Mouse (Mus musculus) forebrain, embryonic 10.5 days (tissue): Measurements from ENCODE around the gene 4931414P19Rik. TPM values are rescaled to one million over a fixed set of nuclear protein-coding genes. Genes with fewer than 3 reads are reported as not detected.

Source experiments
- DNase-seq: peaks from one replicate; pipeline ENCODE4 v3.0.0-alpha.2; 2017; ENCODE audit warnings: low spot score; ENCODE audit errors: extremely low spot score
- H3K27ac ChIP-seq: fragments of 300-500 bp; sonication (generic); 2 replicates; pipeline ENCODE4 v1.5.1; 2016; ENCODE audit warnings: mild to moderate bottlenecking
- H3K27me3 ChIP-seq: fragments of 300-500 bp; sonication (generic); 2 replicates; pipeline ENCODE4 v1.6.1; 2016; ENCODE audit warnings: mild to moderate bottlenecking; ENCODE audit not compliant: poor library complexity, severe bottlenecking
- H3K36me3 ChIP-seq: fragments of 300-500 bp; sonication (generic); replicated peaks from 2 replicates; pipeline ENCODE4 v1.6.1; 2016; ENCODE audit warnings: mild to moderate bottlenecking, moderate library complexity
- H3K4me1 ChIP-seq: fragments of 300-500 bp; sonication (generic); 2 replicates; pipeline ENCODE4 v1.6.1; 2016
- H3K4me3 ChIP-seq: fragments of 300-500 bp; sonication (generic); 2 replicates; pipeline ENCODE4 v1.5.1; 2016; ENCODE audit warnings: mild to moderate bottlenecking, moderate library complexity
- H3K9me3 ChIP-seq: fragments of 300-500 bp; sonication (generic); 2 replicates; pipeline ENCODE4 v1.6.1; 2016; ENCODE audit warnings: mild to moderate bottlenecking, moderate library complexity
- WGBS: fragments of 180-500 bp; shearing (Covaris S2); methylation state at CpG from one replicate; pipeline ENCODE4 v1.1.7; 2016; 5-methylcytosine and 5-hydroxymethylcytosine counted together
- polyA plus RNA-seq: library from polyadenylated mRNA; unstranded; fragments of >200 nt; fragmentation: Nextera tagmentation; extraction: Ambion mirVana; gene quantifications from 2 replicates; pipeline ENCODE4 v1.2.1, GENCODE M21; 2016

Gene 4931414P19Rik
- polyA plus RNA-seq, 1 experiment from 2014 or later: 11.0 TPM

DNA sequence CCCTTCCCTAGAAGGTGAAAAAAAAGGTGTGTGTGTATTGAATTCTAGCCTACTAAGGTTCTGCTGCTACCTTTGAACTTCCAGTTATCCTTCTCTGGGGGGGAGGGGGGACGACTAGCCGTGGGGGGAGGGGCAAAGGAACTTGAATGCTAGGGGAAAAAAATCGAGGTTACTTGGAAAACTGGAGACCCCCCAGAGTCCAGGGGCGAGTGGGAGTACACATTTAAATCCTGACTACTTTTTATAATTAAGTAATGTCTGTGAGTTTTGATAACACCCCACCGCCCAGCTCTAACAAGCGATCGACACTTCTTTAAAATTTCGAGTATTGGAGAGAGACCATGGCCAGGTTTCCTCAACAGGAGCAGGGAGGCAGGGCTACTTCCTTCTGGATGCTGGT, 30.8 kb downstream of the 4931414P19Rik start:
- WGBS: 1% methylated on average over 8 of the region's 8 CpGs
- DNase-seq: no peak
- peak overlapping the region; percentile 99 for H3K27ac ChIP-seq
- peaks cover 52% of the 10 kb centered on the region for H3K36me3 ChIP-seq
- no peaks in the 10 kb centered on the region for H3K9me3 ChIP-seq
- H3K27me3 ChIP-seq: peaks cover 3% of the 10 kb centered on the region; the same call in 1 of the 2 replicates
- H3K4me1 ChIP-seq: peaks cover 87% of the 10 kb centered on the region
- peak overlapping the region; percentile 86 for H3K4me3 ChIP-seq

DNA sequence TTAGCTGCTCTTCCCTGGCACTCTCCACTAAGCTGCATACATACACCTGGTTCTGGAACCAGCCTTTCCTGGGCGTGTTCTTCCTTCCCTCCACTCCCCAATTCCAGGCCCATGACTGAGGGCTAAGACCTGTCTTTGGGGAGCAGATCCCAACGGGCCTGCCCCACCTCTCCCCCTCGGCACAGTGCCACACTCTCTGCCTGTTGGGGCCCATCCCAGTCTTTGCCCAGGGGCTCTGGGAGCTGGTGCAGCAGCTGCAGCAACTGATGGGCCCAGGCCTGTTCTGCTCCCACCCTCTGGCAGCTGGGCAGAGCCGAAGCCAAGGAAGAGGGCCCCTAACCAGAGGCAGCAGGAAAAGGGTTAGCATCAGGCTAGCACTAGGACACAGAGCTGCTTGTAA, 31.5 kb downstream of the 4931414P19Rik start:
- WGBS: 14% methylated on average over 4 of the region's 4 CpGs
- peak overlapping the region; percentile 99 for H3K27ac ChIP-seq
- H3K4me3 ChIP-seq: peak overlapping the region; percentile 86
- H3K27me3 ChIP-seq: peaks cover 3% of the 10 kb centered on the region; the same call in 1 of the 2 replicates
- H3K4me1 ChIP-seq: peaks cover 89% of the 10 kb centered on the region
- DNase-seq: peak; percentile 35
- H3K9me3 ChIP-seq: no peaks in the 10 kb centered on the region
- H3K36me3 ChIP-seq: peaks cover 59% of the 10 kb centered on the region

DNA sequence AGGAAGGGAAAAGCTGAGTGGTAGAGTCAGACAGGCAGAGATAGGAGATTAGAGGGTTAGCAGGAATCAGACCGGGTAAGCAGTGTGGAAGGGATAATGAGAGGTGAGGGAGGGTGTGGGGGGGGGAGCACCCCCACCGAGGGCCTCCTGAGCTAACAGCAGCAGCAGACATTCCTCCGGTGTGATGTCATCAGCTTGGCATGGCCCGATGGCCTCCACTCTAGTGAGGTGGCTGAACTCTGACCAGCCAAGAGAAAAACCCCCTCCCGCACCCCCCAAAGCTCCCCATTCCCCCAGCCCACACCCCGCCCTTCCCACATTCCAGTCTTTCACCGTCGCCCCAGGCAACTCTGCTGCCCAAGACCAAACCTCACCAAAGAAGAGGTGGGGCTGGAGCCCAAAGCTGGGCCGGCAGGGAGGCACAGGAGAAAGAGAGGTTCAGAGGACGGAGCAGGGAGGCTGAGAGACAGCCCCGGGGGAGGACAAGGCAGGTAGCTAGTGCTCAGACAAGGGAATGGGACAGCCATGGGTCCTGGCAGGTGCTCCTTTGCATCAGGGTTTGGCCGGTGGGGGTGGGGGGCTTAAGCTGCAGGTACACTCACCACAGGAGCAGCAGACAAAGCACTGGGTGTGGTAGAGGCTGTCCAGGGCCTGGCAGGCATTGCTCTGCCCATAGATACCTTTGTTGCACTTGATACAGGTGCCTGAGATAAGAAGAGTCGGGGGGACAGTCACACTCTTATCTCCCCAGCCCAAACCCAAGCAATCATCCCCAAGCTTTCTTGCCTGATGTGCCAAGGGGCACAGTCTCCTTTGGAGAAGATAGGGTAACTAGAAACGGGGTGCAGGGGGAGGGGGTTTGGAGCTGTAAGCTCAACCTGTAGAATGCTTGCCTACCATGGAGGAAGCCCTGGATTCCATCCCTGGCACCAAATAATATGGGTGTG, 32.7 kb downstream of the 4931414P19Rik start:
- WGBS: 2% methylated on average over 14 of the region's 14 CpGs
- Histone ChIP-seq H3K4me1 (peaks cover 83% of the 10 kb centered on the region), H3K9me3 (no peaks in the 10 kb centered on the region), H3K27me3 (peaks cover 3% of the 10 kb centered on the region; the same call in 1 of the 2 replicates), H3K27ac (peak overlapping the region; percentile 99), H3K4me3 (peak overlapping the region; percentile 86), H3K36me3 (peaks cover 71% of the 10 kb centered on the region)
- DNase-seq: peak; percentile 95

DNA sequence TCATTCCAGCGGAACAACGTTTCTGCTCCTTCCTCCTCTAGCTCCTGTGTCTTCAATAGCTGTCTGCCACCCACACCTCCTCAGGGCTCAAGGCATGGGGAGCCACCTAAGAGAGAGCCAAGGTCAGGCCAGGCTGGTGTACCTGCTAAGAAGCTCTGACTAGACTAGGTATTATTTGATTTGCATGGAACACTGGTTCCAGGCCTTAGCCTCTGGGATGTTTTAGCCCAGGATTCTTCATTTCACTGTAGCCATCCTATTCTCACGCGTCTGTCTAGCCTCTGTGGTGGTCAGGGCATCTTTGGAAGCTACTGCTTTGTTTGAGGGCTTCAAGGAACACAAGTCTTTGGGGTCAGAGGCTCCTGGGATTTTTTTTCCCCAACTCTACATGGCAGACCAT, 33.7 kb downstream of the 4931414P19Rik start:
- Histone ChIP-seq H3K9me3 (no peaks in the 10 kb centered on the region), H3K27ac (peak overlapping the region; percentile 99), H3K27me3 (peaks cover 3% of the 10 kb centered on the region; the same call in 1 of the 2 replicates), H3K4me3 (peak overlapping the region; percentile 86), H3K36me3 (peaks cover 81% of the 10 kb centered on the region), H3K4me1 (peaks cover 79% of the 10 kb centered on the region)
- 56% methylated on average over 4 of the region's 4 CpGs for WGBS
- DNase-seq: peak; percentile 18

DNA sequence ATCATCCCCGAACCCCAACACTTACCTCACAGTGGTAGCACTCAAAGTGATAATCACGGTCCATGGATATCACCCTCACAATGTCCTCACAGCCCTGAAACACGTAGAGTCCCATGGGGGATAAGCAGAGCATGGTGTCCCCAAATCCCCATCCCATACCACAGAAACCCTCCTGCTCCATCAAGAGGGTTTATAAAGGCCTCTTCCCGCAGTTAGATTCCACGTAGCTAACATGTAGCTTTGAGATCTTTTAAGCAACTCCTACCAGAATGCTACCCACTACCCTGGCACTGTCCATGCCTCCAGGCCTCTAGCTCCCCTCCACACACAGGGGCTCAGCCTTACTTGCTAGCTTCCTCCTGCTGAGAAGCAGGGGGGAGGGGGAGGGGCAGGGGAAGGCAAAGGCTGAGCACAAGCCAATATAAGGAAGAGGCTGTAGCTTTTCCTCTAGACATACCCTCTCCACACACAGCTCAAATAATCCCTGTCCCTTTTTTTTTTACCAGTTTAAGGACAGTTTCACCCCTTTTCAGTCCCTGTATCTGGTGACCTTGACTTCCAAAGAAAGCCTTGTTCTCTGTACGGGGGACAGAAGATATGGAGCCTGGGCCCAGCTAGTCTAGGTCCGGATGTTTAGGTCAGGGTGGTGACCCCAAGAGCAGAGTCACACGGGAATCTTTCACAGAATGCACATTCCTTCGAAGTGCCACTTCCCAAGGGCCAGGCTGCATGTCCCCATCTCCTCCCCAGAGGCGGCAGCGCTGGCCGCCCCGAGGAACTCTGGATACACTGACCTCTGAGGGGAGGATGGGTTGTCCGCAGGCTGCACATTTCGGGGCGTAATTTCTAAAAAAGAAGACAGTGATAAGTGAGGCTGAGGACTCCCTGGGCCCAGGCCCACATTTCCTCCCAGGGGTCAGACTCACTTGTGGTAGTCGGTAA, 36.1 kb downstream of the 4931414P19Rik start:
- peak overlapping the region; percentile 23 for H3K4me3 ChIP-seq
- 56% methylated on average over 17 of the region's 17 CpGs for WGBS
- DNase-seq: peak; percentile 26
- H3K4me1 ChIP-seq: peaks cover 61% of the 10 kb centered on the region
- H3K36me3 ChIP-seq: peaks cover 92% of the 10 kb centered on the region
- H3K27me3 ChIP-seq: no peaks in the 10 kb centered on the region
- no peaks in the 10 kb centered on the region for H3K9me3 ChIP-seq
- peak overlapping the region; percentile 72 for H3K27ac ChIP-seq

DNA sequence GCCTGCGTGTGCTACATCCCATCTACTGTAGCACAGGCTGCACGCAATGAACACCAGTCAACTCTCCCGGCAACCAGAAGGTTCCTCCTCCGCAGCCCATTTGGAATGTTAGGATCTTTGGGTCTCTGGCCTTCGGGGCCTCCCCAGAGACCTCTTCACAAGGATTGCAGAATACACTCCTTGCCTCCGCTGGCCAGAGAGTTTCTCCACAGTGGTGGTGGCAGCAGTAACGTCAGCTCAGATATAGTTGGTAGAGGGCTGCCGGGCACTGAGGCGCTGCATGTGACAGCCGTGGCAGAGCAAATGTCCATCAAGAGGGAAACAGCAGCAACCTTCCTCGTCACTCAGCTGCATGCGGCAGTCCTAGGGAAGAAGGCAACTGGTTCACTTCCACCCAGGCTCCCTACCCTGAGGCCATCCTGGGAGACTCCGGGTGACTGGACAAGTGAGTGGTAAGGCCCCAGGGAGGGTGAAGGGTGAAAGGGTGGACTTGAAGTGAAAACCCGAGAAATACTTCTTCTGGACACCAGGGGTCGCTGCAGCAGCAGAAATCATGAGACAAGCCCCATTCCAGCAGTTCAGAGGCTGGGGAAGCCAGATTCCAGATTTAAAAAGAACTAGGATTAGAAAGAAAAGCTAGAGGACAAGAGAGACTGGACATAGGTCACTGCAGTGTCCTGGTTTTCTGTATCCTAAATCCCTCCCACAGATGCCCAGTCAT, 36.9 kb downstream of the 4931414P19Rik start:
- DNase-seq: peak; percentile 79
- 79% methylated on average over 15 of the region's 15 CpGs for WGBS
- H3K27me3 ChIP-seq: no peaks in the 10 kb centered on the region
- peak overlapping the region; percentile 72; the same call in 1 of the 2 replicates for H3K27ac ChIP-seq
- peak overlapping the region; percentile 23; the same call in 1 of the 2 replicates for H3K4me3 ChIP-seq
- peaks cover 83% of the 10 kb centered on the region for H3K36me3 ChIP-seq
- H3K4me1 ChIP-seq: peaks cover 52% of the 10 kb centered on the region
- H3K9me3 ChIP-seq: no peaks in the 10 kb centered on the region

DNA sequence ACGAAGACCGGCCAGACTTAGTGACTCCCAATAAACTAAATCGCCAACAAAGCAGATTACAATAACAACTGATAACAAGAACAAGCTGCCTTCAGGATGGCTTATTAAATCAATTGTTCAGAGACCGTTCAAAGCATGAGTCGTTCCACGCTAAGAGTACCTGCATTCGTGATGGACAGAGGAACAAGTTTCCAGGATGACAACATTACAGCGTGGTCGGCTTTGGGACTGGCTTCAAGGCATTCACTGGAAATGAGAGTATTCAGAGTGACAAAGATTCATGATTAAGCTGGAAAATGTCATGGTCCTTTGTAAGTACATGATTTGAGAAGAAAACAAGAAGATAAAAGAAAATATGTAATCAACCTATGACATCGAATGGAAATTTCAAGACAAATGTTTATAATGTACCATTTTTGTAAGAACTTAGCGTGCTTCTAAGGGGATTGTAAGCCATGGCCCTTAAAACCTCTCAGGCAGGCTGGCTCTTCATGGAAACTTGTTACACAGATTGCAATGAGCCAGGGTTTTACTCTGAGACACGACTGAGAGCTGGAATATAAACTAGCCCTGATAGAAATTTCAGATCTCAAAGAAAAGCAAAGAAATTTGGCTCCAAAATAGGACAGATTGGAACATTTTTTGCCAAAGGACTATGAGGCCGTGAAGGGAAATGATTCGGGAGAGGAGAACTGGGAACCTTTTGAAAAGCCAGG, 45.1 kb downstream of the 4931414P19Rik start:
- Histone ChIP-seq H3K27me3 (no peaks in the 10 kb centered on the region), H3K27ac (no peak overlapping the region), H3K36me3 (0 out of 2 replicates have a peak, but pooled peaks cover 3% of the 10 kb centered on the region), H3K4me3 (no peak overlapping the region), H3K9me3 (no peaks in the 10 kb centered on the region), H3K4me1 (peaks cover 3% of the 10 kb centered on the region; the same call in 1 of the 2 replicates)
- WGBS: 90% methylated on average over 14 of the region's 14 CpGs
- no peak for DNase-seq

DNA sequence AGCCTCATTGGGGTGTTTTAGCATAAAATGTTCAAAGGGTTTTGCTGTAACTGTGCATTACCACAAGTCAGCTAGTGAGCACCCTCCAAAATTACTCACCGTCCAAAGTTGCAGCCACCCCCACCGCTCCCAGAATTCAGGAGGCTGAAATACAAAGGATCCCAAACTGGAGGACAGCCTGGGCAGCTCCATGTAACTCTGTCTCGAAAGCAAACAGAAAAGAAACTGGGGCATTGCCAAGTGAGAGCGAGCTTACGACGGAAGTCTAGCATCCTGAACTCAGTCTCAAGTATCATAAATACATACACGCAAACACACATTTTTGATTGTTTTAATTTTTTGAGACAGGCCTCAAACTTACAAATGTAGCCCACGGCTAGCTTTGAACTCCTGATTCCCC, 48.5 kb downstream of the 4931414P19Rik start:
- WGBS: 88% methylated on average over 8 of the region's 8 CpGs
- no peaks in the 10 kb centered on the region for H3K9me3 ChIP-seq
- DNase-seq: no peak
- no peaks in the 10 kb centered on the region for H3K36me3 ChIP-seq
- peaks cover 22% of the 10 kb centered on the region for H3K4me1 ChIP-seq
- H3K27ac ChIP-seq: no peak overlapping the region
- H3K27me3 ChIP-seq: no peaks in the 10 kb centered on the region
- H3K4me3 ChIP-seq: no peak overlapping the region

DNA sequence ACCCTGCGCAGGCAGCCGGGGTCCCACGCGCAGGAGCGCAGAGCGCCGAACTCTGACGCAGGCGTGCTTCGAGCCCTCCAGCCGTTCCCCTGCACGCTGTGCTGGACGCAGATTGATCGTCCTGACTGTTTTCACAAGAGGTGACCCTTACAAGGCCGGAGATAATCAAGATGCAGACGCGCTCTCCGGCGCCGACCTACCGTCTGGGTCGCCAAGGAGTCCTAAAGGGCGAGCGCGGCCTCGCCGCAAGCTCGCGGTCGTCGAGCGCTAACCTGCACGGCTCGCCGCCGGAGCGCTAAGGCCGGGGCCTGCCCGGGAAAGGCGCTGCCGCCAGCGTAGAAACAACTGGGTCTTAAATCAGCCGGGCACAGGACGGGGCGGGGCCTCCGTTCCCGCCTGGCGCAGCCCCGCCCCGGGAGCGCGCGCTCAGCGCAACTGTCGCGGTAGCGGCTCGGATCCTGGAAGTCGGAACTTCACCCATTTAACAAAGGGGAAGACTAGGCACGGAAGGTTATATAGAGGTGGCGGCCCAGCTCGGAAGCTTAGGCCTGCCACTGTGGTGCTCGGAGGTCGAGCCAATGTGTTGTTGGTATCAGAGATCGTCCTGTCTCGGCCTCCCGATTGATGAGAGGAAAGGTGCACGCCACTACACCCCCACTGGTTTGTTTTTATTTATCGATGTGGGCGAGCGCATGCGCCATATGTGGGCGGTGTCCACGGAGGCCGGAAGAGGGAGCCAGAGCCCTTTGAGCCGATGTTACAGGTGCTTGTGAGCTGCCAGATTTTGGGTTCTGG, 51.6 kb downstream of the 4931414P19Rik start, which contains the start of gene Haus4:
Haus4 (minus strand) TSS at position 642 of the 795 bp plus-strand sequence.
- H3K4me1 ChIP-seq: peaks cover 23% of the 10 kb centered on the region
- no peaks in the 10 kb centered on the region; the same call in 1 of the 2 replicates for H3K9me3 ChIP-seq
- no peaks in the 10 kb centered on the region for H3K27me3 ChIP-seq
- under 1% methylated on average over 76 of the region's 76 CpGs for WGBS
- peak within 1 kb of the TSS; percentile 70 for H3K4me3 ChIP-seq
- peak within 1 kb of the TSS; percentile 94 for H3K27ac ChIP-seq
- H3K36me3 ChIP-seq: peaks cover 31% of the 10 kb centered on the region
- peak; percentile 89 for DNase-seq

DNA sequence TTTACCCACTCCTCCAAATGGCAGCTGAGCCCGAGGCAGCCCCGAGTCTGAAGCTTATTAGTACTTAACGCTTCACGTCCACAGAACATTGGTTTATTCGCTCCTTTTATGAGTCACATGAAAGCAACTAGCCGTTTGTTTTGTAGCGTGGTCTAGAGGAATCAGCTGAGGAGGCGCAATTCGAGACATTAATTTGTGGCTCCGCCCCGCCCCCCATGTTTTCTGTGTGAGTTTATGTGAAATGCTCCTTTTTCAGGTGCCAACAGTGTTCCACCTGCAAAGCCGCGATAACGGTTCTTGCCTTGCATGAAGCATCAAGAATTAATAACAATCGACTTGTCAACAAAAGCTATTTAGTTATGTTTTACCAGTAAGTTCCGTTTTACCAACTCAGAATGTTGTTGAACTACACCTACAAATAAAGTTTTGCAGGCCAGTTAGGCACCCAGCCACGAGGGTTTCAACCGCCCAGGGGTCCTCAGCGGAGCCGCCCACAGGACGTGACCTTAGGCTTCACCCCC, 52.3 kb downstream of the 4931414P19Rik start:
- peaks cover 23% of the 10 kb centered on the region for H3K4me1 ChIP-seq
- H3K4me3 ChIP-seq: peak overlapping the region; percentile 70
- peaks cover 37% of the 10 kb centered on the region for H3K36me3 ChIP-seq
- no peaks in the 10 kb centered on the region for H3K27me3 ChIP-seq
- DNase-seq: peak; percentile 21
- no peaks in the 10 kb centered on the region; the same call in 1 of the 2 replicates for H3K9me3 ChIP-seq
- peak overlapping the region; percentile 94 for H3K27ac ChIP-seq
- WGBS: 5% methylated on average over 21 of the region's 21 CpGs
